Mouse (Mus musculus) layer of hippocampus, postnatal 36 days (tissue): ENCODE measurements around the gene Hivep3. TPM values are rescaled to one million over a fixed set of nuclear protein-coding genes. Genes with fewer than 3 reads are reported as not detected.

Source experiments
- DNase-seq, 2 experiments: peaks; one replicate each; pipeline ENCODE4 v3.0.0; 2022
- total RNA-seq, 2 experiments: library from RNA; stranded (reverse); gene quantifications; 2 replicates each; pipeline ENCODE4 v1.2.3; 2021

Hivep3 gene
- 10 to 100 TPM; 49.0 to 52.0 TPM for total RNA-seq

DNA sequence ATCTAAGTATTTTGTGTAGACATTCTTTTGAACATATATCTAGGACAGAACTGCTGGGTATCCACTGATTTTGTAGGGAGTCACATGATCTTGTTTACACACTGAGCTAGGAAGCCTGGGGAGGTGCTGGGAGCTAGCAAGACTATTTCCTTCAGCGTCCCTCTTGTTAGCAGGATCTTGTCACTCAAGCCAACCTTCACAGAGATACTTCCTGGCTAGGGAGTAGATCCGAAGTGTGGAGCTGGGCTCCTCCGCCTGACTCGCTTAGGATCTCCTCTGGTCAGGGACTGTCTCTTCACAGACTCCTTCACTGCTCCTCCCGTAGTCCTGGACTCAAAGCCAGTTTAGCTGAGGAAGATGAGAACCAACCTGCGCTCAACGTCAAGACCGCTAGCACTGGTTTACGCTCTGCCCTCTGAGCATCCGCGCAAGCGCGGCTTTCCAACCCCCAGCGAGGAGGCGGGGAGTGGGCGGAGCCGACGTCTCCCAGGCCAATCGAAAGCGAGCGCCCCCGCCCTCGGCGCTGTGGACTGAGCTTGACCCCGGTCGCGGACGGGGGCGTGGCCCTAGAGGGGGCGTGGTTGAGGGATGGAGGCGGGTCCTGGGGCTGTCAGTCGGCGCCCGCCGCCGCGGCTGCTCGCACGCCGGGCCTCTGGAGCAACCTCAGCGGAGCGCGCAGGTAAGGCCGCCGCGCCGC lies at the start of gene Hivep3:
Hivep3 (plus strand) TSS at position 601 of the 697 bp plus-strand sequence.
- DNase-seq = peak; percentile 100

- no peak for DNase-seq
Observed at GRCm38 (mm10) chr4:119685746-119686145, 47.8 kb upstream of the Hivep3 start.

DNA sequence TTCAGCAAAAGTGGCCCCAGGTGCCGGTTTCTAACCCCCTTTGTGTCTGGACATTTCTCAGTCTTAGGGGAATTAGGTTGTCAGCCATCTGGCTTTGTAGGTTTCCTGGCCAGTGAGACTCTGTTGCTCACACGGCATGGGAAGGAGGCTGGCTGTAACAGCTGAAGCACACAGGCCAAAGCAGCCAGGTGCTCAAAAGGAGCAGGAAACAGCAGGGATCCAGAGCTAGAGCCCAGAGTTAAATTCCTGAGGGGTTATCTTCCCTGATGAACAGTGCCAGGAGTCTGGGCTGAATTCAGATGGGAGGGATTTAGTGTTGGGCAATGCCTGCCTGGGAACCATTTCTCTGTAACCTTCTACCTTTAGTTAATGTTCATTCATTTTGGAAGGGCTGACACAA lies 35.2 kb upstream of the Hivep3 start:
- DNase-seq = no peak

DNA sequence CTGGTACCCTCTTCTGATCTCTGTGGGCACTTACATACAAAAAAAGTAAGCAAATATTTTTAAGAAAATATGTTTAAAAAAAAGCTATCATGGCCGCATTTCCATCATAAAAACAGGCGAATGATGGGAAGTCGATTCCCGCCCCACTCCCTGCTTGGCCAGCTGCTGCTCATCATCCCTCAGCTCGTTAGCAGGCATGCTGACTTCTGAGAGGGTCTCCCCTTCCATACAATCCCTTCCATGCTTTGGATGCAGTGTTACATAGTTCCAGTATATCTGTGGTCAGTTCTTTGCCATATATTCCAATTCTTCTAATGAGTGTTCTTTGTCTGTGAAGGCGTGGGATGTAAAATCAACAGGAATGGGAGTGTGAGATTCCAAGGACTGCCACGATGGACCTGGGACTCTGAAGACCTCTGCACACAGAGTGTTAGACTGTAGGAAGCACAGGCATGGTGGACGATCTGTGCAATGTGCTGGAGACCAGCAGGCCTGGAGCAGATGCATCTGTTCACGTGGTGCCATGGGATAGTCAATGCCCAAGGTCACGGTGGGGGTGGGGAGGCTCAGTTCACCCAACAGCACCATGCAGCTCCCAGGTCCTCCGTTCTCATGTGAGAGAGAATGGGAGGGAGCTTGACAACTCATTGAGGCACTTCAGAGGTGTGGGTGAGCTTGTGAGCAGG lies 32.2 kb upstream of the Hivep3 start:
- DNase-seq = no peak

- no peak for DNase-seq
Observed at GRCm38 (mm10) chr4:119703965-119704364, 29.6 kb upstream of the Hivep3 start.

- no peak for DNase-seq
Observed at GRCm38 (mm10) chr4:119707326-119707725, 26.3 kb upstream of the Hivep3 start.

DNA sequence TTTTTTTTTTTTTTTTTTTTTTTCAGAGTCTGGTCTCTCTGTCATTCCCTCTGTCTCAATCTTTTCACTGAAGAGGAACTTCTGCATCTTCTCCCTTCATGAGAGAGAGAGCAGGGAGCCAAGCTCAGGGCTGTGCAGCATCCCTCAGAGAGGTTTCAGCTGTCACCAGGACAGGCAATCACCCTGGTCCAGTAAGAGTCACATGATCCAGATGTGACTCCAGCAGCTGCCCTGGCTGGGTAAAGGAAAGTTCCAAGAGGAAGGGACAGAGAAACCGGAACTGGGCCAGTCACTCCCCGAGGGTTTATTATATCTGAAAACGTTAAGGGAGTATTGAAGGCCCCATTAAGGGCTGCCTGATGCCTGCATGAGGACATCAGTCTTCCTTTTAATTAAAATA lies 25.8 kb upstream of the Hivep3 start:
- no peak for DNase-seq

DNA sequence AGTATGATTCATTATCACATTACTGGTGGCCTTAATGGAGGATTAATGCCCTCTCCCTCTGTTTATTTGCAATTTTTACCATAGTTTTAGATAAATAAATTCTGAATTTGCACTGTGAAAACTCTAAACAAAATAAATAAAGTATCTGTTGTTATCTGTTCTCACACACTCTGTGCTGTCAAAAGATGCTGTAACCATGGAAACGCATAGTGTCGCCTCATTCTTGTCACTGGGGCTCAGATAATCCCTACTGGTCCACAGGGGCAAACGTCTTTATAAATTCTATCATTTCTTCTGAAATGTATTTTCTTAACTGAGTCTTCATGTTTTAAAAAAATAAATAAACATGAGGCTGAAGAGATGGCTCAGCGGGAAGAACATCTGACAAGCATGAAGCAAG lies 23.4 kb upstream of the Hivep3 start:
- no peak for DNase-seq

DNA sequence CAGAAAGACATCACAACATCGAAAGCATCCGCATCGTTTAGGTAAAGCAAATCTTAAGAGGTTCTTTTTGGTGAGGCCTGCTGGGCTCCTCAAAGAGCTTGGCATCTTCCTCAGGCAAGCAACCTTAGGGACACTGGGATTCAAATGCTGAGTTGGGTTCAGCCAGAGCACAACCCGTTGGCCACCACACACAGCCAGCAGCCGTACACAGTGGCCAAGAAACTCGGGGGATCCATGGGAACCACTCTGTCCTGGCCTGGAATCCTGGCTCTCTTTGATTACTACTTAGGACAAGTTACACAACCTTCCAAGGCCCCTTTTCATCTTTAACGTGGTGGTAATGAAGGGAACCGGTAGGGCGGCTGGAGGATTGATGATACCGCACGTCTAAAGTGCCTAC lies 16.1 kb upstream of the Hivep3 start:
- DNase-seq = peak in 1 of 2 experiments; percentile 66

DNA sequence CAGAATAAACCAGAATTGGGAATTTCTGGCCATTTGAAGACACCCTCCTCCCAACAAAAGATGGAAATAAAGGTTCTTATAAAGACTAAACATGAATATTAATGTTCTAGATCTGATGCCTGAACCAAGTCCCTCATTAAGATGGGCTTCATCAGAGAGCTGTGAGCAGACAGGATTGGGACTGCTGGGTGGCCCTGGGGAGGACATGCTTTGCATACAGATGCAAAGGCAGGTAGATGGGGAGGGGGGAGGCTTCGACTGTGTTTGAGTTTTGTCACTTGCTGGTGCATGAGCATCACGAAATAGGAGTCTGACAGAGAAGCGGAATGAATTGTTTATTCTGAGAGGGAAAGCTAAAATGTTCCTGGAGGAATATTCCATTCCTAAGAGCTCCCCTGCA lies 12.1 kb upstream of the Hivep3 start:
- no peak for DNase-seq

- DNase-seq = no peak
Observed at GRCm38 (mm10) chr4:119726074-119726473, 7.5 kb upstream of the Hivep3 start.

- no peak for DNase-seq
Observed at GRCm38 (mm10) chr4:119727871-119728270, 5.7 kb upstream of the Hivep3 start.

DNA sequence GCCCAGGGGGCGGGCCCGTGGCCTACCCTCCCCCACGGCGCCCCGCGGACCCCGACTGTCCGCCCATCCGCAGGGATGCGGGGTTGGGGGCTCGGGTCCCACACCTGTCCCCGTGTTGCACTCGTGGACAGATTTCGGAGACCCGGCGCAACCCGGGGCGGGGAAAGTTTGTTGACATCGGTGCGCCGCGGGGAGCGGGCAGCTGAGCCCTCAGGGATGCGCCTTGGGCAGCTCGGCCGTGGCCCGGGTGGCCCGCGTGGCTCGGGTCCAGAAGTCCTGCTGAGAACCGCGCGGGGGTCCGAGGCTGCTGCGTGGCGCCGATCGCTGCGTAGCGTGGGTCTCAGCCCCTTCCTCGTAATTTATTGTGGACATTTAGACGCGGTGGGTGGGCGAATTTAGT lies 358 bp downstream of the Hivep3 start:
- DNase-seq = peak in 1 of 2 experiments; percentile 24

DNA sequence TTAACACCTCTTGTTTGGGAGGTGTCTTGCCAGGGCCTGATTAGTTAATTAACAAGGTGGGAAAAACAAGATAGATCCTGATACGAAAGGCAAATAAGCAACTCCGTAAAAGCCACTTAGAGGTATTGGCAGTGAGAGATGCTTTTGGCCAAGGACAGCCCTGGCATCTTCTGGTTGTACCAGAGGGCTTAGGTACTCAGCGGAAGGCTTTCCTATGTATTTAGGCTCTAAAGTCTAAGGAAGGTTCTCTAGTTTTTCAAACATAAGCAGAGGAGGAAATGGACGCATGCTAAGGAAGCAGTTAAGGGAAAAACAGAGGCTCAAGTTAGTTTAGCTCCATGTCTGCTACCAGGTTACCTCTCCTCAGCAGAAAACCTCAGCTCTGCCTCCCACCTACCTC lies 768 bp downstream of the Hivep3 start:
- no peak for DNase-seq

- DNase-seq = no peak
Observed at GRCm38 (mm10) chr4:119738641-119739040, 5.1 kb downstream of the Hivep3 start.

GRCm38 (mm10) chr4:119739301-119740062 lies 5.9 kb downstream of the Hivep3 start:
- no peak for DNase-seq

GRCm38 (mm10) chr4:119748341-119748740 lies 14.8 kb downstream of the Hivep3 start:
- no peak for DNase-seq

- no peak for DNase-seq
Observed at GRCm38 (mm10) chr4:119750157-119750556, 16.6 kb downstream of the Hivep3 start.

DNA sequence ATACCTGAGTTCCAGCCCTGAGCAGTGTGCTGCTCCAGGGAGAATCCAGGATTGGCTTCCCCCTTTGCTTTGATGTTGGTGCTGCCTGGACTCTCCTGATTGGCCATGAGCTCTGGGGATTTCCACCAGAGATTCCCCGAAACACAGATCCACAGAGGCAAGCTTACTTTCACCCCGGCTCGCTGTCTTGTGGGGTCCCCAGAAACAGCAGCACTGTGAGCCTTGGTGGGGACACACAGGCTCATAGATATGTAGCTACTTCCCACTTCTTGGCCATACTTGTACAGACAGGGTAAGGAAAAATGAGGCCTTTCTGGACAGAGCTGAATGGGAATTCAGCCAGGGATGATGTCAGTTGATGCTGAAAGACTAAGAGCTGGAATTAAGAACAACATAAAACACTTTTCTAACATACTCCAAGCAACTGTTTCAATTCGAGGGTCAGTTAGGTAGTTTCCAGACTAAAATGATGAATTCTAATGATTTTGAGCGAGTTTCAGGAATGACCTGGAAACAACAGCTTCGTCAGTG lies 17.2 kb downstream of the Hivep3 start:
- DNase-seq = no peak

DNA sequence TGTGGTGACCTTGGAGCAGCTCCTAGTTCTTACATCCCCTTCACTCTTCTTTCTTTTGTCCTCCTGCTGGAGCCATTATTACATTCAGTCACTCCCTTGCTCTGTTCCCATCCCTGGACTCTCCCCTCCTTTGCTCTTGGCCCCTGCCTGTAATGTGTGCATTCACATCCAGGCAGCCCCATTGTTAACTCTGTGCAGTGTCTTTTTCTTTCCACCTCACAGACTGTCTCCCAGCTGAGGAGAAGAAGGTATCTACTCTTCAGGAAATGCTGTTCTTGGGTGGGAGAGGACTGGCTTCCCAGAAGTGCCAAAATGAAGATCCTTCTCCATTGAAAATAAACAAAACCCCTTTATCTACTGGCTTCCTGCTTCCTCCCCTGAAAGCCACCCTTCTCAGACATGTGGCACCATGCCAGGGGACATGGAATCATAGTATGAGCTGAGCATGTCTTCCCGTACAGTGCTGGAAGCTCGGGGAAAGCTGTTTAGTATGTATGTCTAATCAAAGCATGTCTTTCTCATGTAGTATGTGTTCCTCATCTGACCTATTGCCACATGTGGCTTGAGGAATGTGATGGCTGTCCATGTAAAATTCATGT lies 17.9 kb downstream of the Hivep3 start:
- no peak for DNase-seq

GRCm38 (mm10) chr4:119759574-119760233 lies 26.1 kb downstream of the Hivep3 start:
- DNase-seq = no peak

DNA sequence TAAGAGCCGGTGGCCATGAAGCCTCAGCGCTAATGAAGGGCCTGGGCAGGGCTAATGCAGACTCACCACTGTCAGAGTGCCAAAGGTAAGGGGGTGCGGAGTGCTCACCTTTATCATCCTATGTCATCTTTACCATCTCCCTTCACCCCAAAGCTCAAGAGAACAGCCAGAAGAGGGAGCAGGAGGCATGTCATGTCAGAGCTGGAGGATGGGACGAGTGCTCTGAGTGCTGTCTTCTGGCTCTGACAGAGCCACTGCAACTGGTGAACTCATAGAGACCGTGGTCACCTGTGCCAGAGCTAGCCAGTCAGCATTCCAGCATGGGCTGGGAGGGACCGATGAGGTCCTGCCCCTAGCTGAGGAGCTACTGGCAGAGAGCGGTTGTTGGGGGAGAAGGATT lies 27.2 kb downstream of the Hivep3 start:
- DNase-seq = no peak
